Mouse (Mus musculus): ENCODE results near the gene Cpsf4l.

- TF ChIP-seq CTCF (IDR thresholded peaks at IDR 0.05) (no peak), EP300 (IDR thresholded peaks at IDR 0.05) (no peak)
Measured at GRCm38 (mm10) chr11:113673614-113674013, 36.2 kb downstream of the Cpsf4l start.
